Mouse (Mus musculus) adrenal gland, adult (tissue): Measurements from ENCODE around the gene D430042O09Rik.

Source experiments
- DNase-seq, 2 experiments: peaks; one replicate each; pipeline ENCODE4 v3.0.0; 2022 to 2023; ENCODE audit warnings: low spot score in 1 of 2; ENCODE audit not compliant: inconsistent age in 2 of 2

Gene D430042O09Rik

DNA sequence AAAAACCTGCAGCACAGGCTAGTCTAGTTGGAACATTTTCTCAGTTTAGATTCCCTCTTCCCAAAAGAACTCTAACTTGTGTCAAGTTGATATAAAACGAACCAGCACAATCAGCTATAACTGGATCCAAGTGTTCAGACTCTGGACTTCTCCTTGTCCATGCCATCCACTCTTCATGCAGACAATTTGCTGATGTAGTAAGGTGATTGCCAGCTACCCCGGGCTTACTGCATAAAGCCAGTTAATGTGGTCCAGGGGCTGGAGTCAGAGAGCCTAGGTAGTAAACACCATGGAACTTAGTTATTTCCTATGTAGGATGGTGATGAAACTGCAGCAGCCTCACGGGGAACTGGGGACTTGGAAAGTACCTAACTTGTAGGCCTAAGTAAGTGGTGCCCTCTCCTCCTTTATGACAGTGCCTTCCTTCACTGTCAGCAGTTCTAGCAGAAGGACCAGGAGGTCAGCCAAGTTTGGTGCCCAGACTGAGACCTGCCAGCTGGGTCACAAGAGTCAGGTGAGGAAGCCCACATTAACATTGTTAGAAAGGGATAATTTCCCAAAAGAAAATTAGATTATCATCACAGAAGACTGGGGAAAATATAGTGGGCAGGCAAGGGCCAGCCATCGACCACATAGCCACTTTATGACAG lies 28.8 kb downstream of the D430042O09Rik start:
- no peak for DNase-seq

DNA sequence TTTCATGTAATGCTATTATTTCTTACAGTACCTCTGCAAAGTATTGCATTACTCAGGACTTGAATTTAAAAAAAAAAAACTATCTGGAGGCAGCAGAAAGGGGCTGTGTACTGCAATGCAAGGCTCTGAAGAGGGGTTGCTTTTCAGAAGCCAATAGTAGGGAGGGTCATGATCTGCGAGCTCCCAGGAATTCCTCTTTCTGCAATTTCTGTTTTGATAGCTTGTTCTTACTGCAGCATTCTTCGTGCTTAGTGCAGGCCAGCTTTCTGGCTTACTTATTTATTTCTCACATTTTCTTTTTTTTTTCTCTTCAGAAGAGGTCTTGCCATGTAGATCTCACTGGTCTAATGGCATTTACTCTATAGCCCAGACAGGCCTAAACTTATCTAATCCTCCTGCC lies 32.8 kb downstream of the D430042O09Rik start:
- DNase-seq, result no peak

DNA sequence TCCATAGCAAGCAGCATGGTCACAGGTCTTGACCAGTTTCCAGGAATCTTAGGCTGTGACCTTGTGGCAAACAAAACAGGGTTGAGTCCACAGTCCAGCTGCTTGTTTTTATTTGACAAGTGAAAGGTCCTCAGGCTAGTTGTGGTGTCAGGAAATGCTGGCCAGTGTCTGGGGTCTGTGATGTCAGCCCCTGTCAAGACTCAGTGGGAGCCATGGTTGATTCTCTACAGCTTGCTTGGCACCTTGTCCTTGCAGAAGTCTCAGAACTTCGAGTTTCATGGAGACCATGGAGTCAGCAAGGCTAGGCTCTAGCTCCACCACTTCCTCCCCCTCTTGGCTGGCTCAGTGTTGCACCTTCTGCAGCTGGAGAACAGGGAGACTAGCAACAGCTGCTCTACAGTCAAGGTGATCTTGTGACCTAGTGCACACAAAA lies 33.6 kb downstream of the D430042O09Rik start:
- peak; percentile 29 to 74 for DNase-seq

DNA sequence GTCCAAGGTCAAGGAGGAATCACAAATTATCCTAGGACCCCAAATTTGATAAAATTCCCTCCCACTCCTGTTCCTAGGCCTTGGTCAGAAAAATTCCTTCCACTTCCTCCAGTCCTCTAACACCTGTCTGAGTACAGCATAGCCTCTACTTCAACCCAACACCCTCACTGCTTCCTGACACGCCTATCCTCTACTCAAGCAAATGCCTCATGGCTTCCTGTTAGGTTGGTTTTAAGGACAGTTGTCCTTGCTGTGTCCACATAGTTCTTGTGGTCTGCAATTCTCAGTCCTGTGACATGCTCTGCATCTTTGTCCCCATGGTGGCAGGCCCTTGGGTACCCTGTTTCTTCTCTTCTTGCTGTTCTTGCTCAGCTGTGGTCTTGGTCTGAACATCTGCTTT lies 37.1 kb downstream of the D430042O09Rik start:
- DNase-seq, result no peak

DNA sequence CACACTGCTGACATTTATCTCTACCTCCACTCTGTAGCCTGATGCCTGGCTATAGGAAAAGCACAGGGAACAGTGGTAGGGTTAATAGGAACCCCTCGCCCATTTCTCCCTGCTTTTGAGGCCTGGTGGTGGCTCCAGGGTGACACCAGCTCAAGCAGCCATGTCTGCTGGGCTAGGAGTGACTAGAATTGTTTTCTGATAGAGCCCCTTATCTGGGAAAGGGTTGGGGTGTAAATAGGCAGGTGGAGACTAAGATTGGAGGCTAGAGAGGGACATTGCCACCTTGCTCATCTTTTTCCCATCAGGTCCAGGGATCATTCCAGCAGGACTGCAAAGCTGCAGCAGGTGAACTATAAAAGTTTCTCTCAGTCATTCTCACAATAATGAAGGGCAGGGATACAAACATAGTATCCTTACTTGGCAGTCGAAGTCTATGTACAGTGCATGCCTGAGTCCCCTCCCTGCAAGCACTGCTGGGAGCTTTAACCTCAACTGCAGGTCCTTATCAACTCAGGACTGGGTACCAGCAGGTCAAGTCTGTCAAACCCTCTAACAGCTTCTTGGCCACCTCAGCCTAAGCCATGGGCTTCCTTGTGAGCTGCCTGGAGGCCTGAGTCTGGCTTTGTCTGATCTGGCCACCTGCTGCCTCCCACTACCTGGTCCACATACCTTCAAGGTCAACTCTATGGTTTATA lies 39.1 kb downstream of the D430042O09Rik start:
- no peak for DNase-seq

DNA sequence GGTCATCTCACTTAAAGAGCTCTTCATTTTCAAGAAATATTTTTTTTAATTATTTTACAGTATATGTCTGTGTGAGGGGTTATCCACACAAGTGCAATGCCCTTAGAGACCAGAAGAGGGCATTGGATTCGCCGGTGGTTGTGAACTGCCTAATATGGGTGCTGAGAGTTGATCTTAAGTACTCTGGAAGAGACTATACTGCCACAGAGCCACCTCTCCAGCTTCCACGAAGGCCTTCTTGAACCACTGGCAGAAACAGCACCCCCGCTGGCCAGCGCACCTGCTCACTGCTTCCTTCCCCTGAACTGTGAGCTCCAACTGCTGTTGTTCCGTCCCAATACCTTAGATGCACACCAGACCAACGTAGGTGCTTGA lies 39.6 kb downstream of the D430042O09Rik start:
- peak in 1 of 2 experiments; percentile 53 for DNase-seq

DNA sequence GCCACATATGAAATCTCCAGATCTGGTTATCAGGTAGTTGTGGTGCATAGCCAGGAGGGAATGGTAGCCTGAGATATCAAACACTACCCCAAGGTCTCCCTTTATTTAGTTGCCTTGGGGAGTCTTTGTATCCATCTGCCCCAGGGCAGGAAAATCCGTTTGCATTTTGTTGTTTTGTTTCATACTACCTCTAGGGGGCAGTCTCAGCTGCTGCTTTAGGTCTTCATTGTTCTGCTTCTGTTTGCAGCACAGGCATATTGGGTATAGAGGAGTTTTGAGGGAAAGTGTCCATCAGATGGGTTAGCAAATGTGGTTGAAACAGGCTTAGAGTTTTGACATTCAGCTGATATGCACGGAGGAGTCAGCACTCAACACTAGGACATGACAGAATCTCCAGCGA lies 40.5 kb downstream of the D430042O09Rik start:
- peak in 1 of 2 experiments; percentile 73 for DNase-seq

DNA sequence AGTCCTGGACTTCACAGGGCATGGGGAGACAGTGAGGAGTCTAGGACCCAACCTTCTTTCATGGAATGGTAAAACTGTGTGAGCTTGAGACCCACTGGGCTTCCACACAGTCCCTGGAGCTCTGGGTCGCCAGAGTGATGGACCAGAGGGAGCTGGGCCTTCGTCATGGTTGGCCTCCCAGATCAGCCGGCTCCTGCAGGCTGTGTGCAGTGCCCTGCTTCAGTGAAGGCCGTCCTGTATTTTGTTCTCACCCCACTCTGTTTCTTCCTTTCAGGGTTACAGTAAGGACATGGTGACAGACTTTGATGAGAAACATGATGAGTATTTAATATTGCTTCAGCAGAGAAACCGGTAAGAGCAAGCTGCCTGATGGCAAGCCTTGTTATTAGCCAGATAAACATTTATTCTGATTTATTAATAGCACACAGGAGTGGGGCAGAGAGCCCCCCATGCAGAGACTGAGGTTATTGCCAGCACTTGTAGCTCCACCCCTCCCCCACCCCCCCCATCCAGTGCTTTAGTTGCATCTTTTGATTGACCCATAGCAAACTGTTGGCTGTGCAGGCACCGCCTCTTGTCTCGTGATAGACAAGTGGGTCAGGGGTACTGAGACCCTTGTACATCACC lies 45.1 kb downstream of the D430042O09Rik start:
- peak; percentile 66 to 84 for DNase-seq

DNA sequence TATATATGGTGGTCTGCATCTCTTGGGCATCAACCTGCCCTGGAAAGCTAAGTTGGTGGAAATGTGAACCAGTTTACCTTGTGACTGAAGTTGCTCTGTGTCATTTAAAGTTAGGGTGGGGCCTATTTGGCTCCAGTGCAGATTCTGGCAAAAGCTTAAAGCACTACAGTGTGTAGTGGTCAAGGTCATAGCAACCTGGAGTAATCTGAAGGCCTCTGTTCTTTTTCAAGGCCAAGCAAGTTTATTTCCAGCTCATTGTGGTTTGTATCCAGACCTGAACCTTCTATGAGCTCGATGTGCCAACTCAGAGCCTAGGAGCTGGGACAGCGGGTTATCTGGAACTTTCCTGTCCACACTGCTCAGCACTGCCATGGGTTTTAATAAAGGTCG lies 45.6 kb downstream of the D430042O09Rik start:
- peak; percentile 74 to 81 for DNase-seq

DNA sequence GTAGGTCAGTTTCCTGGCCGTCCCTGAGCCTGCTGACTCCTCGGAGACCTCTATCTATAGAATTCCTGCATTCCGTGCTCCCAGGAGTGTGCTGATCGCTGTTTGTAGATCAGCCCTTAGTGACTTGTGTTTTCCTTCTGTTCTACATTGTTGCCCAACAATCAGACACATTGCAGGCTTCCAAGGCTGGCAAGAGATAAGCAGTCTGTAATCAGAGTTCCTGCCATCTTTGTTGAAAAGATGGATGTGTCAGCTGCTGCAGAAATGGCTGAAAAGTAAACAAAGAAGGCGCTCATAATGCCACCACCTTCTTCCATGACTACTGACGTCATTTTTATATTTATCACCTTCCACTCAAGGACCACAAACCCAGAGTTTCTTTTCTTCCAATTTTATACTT lies 49.1 kb downstream of the D430042O09Rik start:
- peak in 1 of 2 experiments; percentile 74 for DNase-seq

DNA sequence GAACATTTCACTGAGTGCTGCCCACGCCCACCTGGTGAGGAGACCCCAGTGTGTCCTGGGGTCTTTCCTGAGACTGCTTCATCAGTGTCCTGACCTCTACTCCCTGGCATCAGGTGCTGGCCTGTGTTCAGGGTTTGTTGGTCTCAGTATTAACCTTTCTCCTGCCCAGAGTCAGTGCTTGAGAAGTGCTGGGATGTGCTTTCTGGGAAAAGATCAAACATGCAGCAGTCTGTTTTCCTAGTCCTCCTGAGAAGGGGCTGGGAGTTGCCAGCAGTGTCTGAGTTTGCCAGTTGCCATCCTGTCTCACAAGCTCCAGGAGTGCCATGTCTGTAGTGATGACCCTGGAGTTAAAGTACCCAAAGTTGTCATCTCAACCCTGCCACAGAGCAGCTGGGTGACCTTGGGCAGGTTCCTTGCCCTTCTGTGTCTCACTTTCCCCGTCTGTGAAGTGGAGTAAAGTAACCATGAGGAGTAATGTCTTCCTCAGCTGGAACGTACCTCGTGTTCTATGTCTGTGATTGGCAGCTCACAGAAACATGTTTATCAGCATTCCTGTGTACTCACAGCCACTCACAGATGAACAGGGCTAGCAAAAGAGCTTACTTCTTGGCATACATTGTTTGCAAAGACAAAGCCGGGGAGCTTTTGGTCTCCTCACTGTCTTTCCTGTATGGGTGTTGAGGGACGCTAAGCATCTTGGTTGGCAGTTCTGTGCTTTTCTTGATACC lies 50.4 kb downstream of the D430042O09Rik start:
- peak in 1 of 2 experiments; percentile 63 for DNase-seq

DNA sequence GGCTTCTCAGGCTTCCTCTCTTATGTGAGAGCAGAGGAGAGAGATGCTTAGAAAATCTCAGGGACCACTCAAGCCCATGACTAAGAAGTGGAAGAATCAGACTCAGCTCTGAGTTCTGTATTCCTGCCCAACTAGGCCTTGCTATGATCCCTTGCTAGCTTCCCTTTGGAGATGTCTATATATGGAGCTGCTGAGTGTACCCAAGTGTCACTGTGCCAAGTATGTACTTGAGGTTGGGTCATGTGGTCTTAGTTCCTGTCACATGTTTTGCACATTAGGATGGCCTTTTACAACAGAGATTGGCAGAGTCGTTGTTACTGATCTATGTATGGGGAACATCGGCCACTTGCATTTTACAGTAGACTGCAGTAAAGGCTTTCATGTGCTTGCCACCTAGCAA lies 54.6 kb downstream of the D430042O09Rik start:
- no peak for DNase-seq

DNA sequence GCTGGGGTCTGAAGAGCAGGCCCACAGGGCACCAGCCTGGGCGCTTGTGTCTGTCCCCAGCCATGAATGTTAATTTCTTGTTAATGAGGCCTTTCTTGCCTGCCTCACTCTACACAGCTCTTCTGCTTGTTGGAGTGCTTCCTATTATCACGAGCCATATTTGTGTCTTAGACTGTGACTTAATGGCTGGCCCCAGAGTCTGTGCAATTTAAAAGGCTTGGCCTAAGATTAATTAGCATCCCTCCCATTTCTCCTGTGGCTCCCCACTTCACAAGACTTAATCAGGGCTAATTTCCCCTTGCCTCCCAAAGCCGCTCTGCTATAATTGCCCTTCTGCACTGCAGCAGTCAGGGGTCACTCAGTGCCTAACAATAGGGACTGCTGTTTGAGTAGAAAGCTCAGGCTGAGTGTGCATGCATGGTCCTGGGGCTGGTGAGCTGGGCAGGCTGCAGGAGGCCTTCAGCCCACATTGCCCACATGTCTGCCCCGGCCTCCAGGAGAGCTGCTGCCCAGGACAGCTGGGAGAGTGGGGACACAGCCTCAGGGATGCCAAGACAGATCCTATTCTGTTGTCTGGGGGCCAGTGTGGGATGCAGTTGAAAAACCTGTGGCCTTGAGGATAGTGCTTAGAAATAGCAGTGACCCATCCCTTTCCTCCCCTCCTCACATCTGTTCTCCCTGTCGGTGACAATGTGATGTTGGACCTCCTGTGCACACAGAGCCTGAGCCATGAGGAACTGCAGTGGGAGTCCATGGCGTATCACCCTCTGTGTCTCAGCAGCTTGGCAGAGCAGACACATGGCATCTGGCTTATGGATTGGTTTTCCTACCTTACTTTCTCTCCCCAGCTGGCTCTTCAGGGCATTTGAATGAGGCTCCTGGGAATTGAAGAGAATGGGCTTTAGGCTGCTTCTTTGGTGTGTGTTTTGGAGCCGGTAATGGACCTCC lies 55.5 kb downstream of the D430042O09Rik start:
- no peak for DNase-seq

DNA sequence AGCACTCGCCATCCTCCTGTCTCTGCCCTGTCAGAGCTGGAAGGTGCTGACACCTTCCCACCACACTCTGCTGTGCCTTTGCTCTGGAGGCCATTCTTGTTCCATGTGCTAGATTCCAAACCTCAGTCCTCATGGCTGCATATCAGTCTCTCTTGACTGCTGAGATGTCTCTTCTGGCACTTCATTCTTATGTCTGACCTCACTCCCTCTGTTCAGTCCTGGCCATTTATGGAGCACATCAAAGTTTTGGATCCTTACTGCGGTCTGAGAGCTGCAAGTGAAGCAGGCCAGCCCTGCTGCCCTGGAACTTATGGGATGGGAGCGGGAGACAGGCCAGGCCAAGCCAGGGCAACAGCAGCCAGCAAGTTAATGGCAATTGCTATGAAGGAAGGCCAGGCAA lies 56.7 kb downstream of the D430042O09Rik start:
- no peak for DNase-seq

DNA sequence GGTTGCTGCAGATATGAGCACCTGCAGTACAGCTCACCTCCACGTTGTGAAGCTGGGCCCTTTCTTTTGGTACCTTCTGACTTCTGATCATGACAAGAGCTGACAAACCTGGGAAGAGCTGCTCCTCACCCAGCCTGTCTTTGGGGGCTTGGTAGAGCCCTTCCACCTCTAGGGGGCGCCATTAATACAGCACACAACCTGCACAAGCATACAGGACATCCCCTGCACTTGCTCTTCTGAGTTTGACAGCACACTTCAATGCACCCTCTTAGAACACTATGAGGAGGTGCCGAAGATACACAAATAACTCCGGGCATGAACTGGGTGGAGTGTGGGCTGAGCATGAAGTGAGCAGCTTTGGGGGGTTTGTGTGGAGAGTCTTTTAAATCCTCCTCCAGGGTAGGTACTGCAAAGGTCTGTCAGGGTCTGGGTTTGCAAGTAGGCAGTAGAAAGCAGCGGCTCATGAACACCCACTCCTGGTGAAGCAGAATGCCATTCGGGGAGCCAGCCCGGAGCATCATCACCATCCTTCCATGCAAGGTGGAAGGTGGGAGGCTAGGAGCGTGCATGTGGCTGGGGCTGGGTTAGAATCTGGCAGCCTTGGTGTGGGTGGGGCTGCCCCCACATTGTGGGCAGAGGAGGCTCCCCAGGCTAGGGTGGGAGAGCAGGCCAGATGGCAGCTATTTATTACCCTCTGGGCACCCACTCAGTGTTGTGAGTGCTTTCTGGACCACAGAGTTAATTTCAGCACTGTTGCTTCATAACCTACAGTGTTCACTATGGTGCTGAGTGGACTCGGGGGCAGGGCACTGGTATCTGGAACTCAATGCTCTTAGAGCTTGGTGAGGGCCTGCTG lies 59.5 kb downstream of the D430042O09Rik start:
- peak; percentile 73 to 87 for DNase-seq

DNA sequence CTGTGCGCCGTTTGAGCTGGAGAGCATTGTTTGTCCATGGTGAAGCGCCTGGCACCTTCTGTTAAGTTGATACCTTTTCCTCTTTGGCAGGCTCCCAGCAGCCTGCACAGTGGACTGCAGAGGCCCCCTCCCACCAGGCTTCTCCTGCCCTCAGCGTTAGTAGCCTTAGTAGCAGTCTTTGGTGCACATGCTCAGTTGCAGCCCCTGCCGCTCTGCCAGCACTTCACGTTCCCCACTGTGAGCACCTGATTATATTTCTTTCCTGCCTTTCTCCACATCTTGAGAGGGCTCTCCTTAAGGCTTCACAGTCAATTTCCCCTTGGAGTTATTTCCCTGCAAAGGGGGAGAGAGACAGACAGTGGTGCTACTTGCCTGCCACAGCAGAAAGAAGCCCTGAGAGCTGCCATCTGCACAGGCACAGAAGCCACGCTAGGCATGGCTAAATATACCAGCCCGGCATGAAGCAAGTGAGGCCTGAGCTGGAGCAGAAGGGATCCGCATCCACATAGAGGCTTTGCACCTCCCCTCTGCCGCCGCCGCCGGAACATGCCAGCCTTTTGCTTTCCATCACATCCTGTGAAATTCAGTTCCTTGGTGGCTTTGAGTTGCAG lies 65.4 kb downstream of the D430042O09Rik start:
- DNase-seq, result no peak

DNA sequence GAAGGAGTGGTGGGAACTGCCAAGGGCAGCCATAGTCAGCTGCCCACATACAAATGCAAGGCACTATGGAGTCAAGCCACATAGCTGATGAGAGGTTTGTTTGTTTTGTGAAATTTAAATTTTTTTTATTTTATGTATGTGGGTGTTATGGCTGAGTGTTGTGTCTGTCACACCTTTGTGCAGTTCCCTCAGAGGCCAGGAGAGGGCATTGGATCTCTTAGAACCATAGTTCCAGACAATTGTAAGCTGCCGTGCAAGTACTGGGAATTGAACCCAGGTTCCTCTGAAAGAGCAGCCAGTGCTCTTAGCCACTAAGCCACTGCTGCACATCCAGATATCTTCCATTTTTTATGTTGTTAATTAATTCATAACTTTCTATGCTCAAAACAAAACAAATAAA lies 75.5 kb downstream of the D430042O09Rik start:
- DNase-seq, result peak in 1 of 2 experiments; percentile 43

DNA sequence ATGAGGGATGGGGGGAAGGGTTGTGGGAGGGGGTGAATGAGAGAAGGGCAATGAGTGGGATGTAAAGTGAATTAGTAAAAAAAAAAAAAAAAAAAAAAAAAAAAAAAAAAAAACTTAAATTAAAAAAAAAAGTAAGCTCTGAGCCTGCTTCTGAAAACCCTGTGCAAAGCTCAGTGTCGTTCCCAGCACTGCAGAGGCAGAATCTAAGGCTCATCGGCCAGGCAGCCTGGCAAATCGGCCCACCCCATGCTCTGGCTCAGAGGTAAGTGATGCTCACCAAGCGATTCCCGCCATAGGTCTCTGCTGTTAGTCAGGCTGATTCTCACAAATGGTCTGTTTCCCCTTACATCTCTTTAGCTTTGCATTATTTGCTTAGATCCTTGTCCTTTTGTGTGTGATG lies 78.4 kb downstream of the D430042O09Rik start:
- no peak for DNase-seq

DNA sequence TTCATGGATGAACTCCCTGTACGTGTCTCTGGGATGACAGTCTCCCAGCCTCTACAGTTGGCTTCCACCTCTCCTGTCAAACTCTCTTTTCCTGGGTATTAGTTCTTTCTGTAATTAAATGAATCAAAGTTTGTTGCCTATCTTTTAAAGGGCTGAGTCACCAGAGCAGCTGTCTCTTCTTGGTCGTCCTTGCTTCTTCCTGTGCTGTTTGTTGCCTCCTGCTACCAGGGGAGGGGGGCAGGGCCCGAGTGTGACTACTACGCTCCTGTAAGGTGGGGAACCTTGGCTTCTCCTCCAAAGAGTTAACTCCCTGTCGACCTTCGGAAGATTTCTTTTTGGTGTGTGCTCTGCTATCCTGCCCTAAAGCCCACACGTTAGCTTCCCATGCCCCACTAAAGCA lies 79.4 kb downstream of the D430042O09Rik start:
- DNase-seq, result peak; percentile 64 to 85
